Mouse (Mus musculus) ovary, postnatal 10 days (tissue): Measurements from ENCODE around the gene Fyn.

Experiments used
- DNase-seq: peaks from one replicate; pipeline ENCODE4 v3.0.0; 2022; ENCODE audit warnings: low spot score

Gene Fyn

DNA sequence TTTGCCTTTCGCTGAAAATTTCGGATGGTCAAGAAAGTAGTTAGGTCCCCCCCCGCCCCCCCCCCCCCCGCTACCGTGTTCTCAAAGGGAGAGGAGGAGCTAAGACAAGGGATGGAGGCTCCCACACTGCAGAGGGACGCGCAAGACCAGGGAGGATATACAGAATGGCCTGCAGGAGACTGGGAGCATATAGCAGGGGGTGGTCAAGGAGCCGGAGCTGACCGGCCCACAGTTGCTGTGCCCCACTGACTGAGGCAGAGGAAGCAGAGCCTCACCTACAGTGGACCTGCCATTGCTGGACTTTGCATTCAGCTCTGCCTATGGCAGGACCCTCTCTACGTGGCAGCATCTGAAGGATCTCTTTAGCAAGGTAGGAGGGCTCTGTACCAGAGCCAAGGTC, 10.6 kb downstream of the Fyn start:
- no peak for DNase-seq

DNA sequence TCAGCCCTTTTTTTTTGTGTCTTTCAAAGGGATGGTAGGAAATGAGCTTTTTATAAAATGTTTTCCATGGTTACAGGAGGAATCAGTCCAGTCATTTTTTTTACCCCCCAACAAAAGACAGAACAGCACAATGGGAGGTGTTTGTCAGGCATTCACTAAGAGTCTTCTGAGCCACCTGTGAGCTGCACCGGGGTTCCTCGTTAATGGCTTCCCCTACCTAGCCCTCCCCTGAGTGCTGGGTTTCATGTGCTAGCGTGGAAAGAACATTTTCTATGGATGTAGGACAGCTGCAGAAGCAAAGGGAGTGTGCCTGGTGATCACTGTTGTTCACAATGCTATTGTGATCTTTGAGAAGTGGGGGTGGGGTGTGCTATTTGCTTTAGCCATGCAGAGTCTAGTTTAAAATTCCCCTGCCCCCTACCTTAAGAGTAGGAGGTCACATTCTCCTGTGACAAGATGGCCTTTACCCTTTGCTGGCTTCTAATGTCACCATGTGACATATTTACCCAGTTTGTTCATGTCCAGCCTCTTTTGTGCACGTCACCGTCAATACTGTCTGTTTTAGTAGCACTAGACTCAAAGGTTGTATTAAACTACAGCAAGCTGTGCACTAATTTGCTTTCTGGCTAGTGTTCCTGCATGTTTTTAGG, 11.2 kb downstream of the Fyn start:
- DNase-seq: no peak

DNA sequence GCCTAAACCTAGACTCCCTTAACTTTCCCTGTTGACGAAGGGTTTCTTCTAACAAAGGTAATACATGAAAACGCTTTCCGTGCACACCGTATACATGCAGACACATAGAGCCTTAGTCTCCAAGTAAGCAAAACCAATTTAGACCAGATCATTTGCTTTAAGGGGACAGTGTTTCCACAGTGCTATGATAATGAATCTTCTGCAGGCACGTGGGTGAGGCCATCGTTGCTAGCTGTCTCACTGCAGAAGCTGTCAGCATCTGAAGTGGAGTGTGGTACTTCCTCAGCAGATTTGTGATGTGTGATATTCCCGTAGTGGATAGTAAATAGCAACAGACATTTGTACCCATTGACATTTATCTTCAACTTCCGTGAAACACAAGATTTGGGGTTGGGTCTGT, 16.6 kb downstream of the Fyn start:
- DNase-seq: no peak

DNA sequence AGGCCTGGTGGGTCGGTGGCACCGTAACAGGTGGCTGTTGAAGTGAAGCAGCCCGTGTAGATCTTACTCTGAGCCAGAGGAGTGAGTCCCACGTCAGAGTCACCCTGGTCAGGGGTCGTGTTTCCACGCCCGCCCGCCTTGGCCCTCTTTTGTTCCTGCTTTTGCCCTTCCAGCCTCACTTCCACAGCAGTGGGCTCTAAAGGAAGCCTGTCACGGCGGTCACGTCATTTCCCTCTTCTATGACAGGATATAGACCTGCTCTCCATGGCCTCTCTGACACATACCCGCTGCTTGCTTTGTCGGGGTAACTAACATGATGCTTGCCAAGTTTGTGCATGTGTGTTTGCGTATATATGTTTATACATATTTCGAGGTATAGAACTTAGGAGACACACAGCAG, 17.5 kb downstream of the Fyn start:
- DNase-seq: no peak

DNA sequence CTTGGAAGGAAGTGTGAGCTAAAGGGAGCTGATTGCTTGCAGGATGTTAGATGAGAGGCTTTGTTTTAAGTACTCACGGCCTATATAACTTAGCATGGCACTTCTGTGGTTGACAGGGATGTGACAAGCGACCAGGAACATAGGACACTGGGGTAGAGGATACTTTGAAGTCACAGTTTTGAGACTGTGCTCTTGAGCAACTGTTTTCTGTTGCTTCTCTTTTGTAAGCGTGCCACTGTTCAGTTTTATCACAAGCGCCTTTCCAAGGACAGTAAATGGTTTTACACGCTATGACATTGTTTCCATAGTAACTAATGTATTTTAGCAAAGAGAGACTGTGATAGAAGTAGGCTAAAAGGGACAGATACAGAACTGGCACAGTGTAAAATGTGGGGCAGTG, 18.4 kb downstream of the Fyn start:
- no peak for DNase-seq

DNA sequence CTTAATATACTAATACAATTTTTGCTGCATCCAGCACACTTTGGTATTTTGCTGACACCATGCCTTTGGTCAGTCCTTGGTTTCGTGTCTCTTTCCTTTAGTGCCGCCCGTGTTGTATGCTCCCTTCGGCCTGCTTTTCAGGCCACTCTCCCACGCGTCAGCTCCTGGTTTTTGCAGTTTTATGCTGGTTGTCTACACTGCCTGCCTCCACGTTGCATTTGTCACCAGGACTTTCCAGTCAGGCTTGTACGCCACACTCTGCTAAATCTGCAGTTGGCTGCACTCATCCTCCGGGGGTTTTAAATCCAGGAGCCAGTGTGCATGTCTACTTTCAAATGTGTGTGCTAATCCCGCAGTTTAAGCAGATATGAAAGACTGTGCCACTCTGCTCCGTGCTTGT, 18.9 kb downstream of the Fyn start:
- no peak for DNase-seq

DNA sequence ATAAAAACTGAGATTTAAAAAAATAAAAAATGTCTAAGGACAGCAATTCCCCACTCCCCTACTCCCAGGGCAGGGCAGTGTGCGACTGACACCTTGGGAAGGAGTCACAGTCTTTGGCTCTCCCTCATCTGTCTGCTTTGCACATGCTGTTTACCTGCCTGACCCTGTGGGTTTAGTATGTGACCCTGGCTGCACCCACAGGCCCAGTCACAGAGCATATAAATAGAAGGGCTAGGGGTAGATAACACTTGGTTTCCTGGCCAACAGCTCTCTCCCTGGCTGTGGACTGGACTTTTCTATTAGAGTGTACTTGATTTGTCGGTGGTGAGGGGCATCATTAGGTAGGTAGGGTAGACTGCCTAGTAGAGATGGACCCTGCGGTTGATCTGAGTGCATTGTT, 19.5 kb downstream of the Fyn start:
- DNase-seq: no peak

DNA sequence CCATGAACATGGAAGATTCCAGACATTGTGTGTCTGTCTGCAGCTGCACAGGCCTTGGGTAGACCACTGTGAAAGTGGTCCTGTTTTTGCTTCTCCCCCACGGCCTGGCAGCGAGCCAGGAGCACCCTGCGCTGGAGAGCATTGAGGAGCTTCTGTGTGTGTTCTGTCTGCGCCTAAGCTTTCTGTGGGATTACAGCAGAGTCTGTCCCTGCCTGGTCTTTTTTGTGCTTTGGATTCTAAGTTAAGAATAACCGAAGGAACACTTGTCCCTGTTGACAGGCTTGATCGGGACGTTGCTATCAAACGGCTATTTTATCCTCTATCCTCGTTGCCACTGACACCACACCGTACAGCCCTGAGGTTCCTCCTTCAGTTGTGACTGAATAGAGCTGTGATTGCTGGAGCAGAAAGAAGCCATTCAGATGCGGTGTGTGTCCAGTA, 20.8 kb downstream of the Fyn start:
- DNase-seq: no peak

DNA sequence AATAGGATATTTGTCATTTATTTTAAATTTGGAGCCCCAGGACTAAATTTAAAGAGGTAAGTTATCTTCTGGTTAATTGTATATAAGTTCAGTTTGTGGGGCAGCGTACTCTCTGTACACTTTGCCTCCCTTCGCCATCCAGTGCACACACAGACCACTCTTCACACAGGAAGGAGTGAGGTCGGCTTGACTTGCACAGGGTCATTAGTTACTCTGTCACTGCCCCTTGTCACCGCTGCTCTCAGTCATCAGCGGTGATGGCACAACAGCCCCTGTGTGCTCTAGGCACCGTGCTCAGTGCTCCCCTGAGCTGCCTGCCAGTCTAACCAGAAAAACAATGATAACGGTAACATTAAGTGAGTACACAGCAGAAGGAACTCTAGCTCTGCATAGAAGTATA, 21.9 kb downstream of the Fyn start:
- DNase-seq: no peak

DNA sequence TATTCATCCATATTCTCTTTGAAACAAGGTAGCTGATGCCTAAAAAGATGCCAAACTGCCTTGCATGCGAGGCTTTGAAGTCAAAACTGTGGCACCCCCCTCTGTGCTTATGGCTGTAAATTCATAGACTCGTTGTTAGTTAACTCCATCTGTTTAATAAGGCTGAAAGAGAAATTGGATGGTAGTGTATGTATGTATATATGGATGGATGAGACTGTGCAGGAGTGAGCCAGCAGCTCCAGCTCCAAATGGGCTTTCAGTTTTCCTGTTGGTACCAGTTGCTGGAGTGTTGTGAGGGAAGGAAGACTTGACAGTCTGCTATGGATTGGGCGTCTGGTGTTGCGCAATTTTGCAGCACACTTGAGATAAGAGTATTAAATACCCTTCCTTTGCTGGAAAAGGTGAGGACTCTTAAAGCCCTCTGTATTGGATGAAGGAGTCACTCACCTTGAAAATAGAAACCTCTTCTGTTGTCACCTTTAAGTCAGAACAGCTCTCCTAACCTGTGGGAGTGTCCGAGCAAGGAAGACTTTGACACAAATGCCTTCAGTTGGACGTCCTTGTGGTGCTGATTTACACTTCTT, 24.3 kb downstream of the Fyn start:
- no peak for DNase-seq

DNA sequence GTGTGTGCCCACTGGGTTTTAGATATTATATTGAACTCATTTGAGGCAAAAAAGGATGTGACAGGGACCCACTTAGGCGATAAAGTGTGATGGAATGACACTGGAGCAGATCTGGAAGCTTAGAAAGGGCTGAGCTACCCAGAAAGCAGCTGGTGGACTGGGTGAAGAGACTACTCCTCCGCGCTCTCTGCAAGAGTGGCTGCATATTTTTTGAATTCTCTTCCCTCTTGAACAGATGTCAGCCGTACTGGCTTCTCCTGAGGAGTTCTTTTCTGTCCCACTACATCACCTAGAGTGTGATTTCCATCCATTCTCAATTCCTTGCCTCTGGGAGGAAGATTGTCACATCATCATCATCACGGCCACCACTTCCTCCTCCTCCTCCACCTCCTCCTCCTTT, 26.9 kb downstream of the Fyn start:
- no peak for DNase-seq

DNA sequence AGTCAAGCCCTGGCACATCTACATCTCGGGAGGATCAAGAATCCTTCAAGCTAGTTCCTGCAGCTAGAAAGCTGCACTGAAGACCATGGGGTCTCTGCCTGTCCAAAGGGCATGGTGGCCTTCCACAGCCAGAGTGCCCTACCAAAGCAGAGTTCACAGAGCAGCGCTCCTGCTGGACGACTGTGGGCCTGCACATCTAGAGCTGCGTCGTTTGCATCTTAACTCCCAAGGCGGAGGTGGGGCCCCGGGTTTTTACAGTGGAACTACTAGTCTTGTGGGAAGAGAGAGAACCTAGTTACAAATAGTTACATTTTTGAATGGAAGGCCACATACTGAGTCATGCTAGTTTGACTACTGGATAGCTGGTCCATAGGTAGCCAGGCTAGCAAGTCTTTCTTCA, 30.3 kb downstream of the Fyn start:
- no peak for DNase-seq

DNA sequence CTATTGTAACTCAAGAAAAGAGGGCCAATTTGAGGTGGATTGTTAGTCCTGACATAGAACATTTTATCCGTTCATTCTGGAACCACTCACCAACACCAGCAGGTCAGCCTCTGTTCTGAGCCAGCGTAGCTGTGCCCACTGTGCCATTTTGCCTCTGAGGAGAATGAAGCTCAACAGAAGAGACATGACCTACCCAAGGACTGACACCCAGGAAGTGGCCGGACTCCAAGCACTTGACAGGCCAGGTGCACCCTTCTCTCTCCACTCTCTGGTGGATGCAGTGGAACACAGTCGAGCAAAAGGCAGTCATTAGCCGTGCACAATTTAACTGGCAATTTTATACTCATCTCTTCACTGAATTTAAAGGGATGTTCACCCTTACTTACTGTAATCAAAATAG, 31.5 kb downstream of the Fyn start:
- DNase-seq: no peak

DNA sequence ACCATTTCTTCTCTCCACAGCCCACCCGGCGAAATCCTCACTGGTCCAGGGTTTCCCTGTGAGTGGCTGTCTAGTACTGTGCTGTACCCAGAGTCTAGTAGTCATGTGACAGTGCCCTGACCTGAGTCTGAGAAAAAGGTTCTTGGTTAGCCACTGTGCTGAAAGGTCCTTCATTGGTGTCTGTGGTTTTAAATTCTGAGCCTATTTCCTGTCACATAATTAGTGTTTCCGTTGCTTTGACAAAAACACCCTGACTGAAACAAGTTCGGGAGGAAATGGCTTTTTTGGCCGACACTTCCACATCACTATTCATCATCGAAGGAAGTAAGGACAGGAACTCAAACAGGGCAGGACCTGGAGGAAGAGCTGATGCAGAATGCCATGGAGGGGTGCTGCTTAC, 33.8 kb downstream of the Fyn start:
- no peak for DNase-seq

DNA sequence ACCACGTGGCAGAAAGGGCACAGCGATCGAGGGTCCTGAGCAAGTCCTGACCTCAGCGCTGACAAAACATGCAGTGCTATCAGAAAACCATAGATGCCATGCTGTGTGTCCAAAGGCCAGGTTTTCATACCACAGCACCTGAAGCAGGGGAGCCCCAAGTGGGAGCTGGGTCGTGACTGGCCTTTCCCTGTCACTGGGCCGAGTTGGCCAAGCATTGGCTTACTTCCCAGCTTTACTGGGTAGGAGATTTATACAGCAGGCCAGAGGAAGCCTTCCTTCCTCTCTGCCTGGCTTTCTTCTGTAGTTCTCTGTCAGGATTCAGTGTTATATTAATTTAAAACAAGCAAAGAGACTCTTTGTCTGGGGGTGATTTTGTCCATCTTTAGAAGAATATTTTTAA, 35.1 kb downstream of the Fyn start:
- DNase-seq: no peak

DNA sequence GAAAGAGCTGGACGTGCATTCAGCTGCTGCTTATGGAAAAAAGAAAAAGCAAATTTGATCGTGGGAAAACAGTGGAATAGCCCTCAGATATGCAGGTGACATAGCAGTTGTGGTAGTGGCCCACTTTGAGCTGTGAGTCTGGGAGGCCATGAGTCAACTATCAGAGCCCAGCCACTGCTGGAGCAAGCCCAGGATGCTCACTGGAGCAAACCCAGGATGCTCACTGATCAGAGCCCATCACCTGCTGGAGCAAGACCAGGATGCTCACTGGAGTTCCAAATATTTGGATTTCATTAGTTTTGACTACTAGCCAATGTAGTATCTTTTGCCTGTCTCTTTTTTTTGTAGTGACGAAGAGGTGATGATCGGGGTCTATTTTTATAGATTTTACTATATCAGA, 35.5 kb downstream of the Fyn start:
- DNase-seq: no peak

DNA sequence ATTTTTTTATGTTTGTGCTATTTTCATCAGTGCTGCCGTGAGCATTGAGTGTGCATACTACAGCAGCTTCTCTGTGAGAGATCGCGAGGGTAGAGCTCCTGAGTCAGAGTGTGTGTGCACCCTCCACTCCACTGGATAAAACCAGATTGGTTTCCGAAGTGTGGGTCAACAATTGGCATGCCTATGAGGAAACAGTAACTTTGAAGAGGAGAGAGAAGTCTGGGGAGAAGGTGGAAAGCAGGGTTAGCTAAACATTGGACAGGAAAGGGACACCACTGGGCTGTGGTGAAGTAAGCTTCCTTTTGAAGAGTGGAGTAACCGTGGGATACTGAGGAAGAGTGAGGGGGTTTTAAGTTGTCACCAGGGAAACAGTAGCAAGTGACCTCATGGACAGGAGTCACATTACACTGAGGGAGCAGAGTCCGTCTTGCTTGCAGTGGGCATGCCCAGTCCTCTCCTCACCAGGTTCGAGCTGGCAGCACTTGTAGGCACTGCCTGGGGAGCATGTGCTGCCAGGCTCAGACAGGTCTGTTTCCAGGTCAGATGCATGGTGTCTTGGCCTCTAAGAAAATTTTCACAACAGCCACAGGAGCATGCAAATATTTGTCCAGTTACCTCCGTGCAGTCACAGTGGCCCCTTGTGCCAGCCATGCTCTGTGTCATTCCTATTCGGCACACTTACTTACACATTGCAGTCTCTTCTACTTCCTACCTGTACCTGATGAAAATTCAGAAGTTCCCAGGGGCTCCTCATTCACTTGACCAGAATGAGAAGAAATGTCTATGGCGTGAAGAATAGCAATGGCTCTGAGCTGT, 37.5 kb downstream of the Fyn start:
- DNase-seq: no peak

DNA sequence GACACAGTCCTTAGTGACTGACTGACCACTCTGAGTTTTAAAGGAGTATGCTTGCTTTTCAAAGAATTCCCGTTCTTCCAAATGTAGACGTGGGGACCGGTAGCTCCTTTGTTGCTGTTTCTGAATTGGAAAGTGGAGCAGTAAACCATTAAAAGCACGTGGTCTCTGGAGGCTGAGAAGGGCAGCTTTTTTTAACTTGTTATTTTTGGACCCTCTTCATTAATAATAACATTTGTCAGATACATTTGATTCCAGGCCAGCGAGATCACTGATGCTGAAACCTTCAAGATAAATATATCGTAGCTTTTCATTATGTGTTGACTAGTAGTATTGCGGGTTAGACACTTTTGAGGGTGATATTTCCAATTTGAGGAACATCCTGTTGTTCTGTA, 38.1 kb downstream of the Fyn start:
- DNase-seq: no peak

DNA sequence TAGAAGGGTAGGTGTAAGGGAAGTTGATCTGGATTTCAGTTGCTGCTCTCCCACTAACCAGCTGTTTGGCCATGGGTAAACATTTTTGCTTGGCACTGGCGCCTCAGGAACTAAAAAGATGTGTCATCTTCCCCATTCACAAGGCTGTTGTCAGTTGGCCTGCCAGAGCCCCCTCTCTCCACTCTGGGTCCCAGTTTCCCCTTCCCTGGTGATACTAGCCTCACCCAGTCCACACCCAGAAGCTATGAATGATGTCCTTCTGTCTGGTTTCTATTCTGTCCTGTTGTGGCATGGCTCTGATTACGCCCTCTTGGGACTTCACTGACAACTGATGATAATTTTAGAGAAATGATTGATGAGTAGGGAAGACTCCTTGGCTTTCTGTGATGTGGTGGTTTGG, 38.9 kb downstream of the Fyn start:
- no peak for DNase-seq

DNA sequence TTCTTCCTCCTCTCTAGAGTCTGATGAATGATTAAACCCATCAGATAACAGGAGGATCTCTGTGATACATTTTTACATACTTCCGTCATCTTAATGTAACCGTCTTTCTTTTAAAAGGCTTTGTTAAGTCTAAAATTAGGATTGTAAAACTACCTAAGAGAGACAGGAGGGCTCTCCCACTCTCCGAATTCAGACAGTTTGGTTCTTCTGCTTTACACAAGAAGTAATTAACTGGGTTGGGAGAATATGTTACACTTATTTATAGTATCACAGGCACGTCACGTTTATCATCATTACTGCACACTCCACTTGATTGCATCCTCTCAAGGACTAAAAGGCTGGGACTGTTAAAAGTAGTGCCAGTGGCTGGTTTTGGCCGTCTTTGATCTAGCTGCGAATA, 40.9 kb downstream of the Fyn start:
- no peak for DNase-seq

DNA sequence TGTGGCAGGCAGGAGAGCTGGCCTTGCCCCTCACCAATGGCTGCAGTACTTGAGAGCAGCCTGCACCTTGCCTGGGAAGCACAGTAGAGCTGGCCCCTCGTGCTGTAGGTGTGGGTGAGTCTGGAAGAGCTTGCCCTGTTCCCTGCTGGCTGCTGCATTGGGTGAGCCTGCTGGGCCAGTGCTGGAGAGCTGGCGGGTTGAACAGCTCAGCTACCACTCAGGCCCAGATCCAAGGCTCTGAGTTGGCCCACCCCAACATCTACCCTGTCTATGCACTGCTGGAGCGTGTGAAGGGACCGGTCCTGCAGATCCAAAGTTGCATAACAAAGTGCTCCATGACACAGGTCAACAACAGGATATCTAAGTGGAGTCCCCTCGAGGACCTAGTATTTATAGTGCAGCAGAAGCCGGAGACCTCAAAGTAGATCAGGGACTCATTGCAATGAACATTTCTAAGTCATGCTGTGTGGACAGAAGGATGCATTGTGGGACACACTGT, 41.5 kb downstream of the Fyn start:
- no peak for DNase-seq

DNA sequence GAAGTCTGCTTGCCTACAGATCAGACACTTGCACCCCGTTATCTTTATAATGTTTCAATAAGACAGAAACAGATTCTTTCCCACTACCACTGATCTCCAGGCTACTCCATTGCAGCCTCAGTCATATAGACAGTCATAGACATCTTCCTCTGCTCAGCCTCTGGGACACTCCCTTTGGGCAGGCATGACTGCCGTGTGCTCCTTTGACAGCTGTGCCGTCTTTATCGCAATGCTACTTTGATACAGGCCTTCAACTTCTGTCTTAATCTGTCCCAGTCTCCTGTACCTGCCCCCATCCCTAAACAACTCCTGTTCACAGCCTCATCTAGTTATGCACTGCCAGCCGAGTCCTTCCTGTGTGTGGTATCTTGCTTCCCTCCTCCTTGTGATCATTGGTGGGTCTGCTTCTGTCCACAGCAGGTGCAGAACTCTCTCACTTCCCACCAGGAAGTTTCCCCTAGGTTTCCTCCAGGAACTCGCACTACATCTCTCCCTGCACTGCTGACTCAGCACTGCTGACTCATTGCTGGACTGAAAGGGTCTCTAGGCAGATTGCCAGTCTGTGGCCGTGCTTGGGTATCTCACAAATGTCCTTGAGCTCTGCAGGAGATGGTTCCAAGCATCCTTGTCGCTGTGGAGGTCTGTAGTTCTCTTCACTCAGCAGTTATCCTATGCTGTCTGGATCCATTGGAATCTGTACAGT, 43.4 kb downstream of the Fyn start:
- no peak for DNase-seq
